Mouse (Mus musculus): Measurements from ENCODE around the gene Plekhm2.

Plekhm2 gene

GRCm38 (mm10) chr4:141631250-141631649 lies 33.4 kb downstream of the Plekhm2 start:
- no peak for DNase-seq (ENCODE audit: low read depth, low spot score)

DNA sequence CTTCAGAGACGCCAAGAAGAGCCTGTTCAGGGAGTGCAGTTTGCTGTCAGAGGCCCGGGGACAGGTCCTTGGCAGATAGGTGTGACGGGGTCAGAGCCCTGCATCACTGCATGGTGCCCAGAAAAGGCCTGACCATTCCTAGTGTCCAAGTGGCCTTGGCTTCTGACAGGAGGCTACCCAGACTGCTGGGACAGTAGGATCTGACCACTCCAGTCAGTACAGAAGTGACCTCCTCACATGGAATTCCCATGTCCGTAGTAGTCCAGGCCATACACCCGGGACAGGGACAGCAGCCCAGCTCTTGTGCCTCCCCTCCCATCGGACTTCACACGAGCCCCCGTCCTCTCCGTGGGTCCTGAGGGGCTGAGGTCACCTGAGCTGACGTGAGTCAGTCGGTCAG lies 34.7 kb downstream of the Plekhm2 start:
- no peak for DNase-seq (ENCODE audit: low read depth, low spot score)

DNA sequence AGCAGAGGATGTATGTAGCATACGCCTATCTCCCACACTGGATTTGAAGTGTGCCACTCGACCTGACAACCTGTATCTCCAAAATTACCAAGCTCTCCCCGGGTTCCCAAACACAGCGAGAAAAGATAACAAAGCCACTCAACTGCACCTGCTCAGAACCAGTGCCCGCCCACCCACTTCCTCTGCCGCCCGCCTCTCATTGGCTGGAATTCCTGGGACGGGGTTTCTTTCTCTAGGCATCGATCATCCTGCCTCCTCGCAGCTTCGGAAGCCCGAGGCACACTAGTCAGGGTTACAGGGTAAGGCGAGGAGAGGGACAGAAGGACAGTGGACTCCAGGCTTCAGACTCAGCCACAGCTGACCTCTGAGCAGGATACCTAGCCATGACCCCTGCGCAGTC lies 36.0 kb downstream of the Plekhm2 start:
- DNase-seq (ENCODE audit: low read depth, low spot score), result no peak

- DNase-seq (ENCODE audit: low read depth, low spot score), result no peak
These were observed 37.2 kb downstream of the Plekhm2 start for GRCm38 (mm10) chr4:141627502-141627901.

DNA sequence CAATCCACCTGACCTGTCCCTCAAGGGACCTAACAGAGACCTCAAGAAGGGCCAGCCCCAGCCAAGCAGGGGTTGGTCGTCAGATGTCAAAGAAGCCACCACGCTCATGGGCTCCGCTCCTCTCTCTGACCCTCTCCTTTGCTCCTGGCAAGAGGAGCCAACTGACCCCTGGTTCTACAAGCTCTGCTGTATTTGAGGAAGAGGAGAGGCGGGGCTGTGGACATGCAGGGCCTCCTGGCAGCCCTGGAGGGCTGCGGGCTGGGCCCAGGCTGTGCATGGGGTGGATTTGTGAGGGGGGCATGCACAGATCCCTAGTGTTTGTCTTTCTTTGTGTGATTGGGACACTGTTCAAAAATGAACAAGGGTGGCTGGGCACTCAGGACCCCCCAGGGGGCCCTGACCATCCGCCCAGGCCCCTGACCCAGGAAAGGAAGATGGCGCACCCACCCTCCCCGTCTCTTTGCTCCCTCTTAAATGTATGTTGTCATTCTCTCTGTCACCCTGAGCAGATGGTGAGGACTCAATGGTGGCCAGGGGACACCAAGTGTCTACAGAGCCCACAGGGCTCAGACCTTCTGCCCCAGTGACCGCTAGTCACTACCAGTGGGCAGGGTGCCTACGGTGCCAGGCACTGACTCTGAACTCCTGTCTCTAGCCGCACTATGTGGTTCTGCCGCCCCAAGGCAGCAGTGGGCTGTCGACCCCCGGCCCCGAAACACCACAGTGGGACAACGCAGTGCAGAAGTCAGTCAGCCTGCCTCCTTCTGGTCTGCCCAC lies 38.7 kb downstream of the Plekhm2 start:
- DNase-seq (ENCODE audit: low read depth, low spot score), result no peak

DNA sequence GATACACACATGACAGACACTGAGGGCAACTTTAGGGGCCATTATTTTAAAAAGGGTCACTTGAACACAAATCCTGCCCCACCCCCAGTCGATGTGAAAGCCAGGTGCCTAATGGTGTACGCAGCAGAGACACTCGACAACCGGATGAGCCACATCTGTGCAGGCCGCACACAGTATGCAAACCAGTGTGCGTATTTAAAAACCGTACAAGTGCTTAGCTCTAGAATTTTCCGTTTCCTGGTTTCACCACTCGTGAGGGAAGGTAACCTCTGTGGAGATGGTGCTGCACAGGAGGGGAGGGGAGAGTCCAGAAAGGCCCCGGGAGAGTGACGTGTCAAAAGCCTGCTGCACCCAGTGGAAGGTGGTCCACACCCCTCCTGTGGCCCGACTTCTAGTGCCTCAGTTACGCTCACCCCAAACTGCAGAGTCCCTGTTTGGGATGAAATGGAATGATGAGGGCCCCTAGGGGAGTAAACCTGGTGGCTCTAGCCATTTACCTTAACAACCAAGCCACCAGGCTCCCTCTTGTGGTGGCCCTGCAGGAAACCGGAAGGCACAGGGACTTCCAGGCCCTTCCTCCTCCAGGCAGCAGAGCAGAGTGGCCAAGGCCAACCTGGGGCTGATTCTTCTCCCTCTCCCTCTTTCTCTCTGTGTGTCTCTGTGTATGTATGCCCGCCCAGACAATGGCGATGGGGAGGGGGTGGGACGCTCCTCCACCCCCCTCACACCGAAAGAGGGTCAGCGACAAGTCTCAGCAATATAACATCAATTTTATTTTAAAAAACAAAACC lies 39.5 kb downstream of the Plekhm2 start:
- no peak for DNase-seq (ENCODE audit: low read depth, low spot score)

- DNase-seq (ENCODE audit: low read depth, low spot score), result no peak
These were observed 40.6 kb downstream of the Plekhm2 start for GRCm38 (mm10) chr4:141624134-141624533.

GRCm38 (mm10) chr4:141623666-141624065 lies 41.0 kb downstream of the Plekhm2 start, which contains the start of gene Slc25a34:
Slc25a34 (minus strand) TSS chr4:141623821.
- DNase-seq (ENCODE audit: low read depth, low spot score), result no peak

DNA sequence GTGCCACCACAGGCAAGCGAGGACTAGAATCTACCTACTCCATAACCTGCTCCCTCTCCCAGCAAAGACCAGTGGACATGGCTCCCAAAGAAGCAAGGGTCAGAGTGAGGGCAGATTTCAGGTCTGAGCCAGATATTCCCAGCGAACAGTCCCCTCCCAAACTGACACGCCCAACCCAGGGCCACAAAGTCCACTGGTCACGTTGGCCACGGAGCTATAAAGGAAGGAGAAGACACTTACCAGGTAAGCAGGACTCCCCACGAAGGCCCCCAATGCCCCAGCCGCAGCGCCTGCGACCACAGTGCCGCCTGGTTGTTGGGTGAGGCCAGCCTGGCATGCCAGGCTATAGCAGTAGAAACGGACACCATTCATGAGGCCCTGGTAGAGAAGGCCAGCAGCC lies 41.7 kb downstream of the Plekhm2 start:
- DNase-seq (ENCODE audit: low read depth, low spot score), result no peak

GRCm38 (mm10) chr4:141622580-141622979 lies 42.1 kb downstream of the Plekhm2 start:
- no peak for DNase-seq (ENCODE audit: low read depth, low spot score)

GRCm38 (mm10) chr4:141622091-141622490 lies 42.6 kb downstream of the Plekhm2 start:
- no peak for DNase-seq (ENCODE audit: low read depth, low spot score)

DNA sequence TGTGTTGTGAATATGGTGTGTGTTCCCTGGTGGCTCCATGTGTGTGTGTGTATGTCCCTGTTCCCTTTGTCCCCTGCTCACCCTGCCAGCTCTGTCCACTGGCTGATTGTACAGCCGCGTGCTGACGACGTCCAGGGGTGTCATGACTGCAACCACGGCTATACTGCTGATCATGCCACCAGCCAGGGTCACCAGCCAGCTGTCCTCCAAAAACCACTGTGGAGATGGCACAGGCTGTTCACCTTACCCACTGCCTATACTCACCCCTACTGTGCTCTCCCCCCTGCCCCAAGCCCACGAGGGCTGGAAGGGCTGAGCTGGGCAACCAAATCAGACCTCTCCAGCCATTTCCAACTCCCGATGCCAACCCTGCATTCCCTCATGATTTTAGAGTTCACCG lies 43.4 kb downstream of the Plekhm2 start:
- DNase-seq (ENCODE audit: low read depth, low spot score), result no peak

DNA sequence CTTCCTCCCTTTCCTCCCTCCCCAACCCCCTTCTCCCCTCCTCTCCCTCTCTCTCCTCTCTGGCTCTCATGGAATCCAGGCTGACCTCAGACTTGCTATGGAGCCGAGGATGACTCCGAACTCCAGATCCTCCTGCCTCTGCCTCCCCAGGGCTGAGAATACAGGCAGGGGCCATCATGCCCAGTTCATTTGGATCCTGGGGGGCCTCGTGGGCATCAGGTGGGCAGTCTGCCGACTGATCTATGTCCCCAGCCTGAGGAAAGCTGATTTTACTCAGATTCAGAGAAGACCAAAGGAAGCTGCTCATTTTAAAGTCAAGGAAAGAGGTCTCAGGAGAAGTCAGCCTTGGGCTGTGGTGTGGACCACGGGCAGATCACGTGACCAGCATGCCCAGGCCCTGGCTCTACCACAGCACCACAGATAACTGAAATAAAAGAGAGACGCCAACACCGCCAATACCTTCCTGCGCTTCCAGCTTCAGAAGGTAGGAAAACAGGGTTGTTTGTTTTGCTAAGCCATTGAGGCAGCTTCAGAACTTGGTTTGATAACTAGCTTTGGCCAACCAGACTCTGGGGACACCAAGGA lies 45.3 kb downstream of the Plekhm2 start:
- no peak for DNase-seq (ENCODE audit: low read depth, low spot score)

DNA sequence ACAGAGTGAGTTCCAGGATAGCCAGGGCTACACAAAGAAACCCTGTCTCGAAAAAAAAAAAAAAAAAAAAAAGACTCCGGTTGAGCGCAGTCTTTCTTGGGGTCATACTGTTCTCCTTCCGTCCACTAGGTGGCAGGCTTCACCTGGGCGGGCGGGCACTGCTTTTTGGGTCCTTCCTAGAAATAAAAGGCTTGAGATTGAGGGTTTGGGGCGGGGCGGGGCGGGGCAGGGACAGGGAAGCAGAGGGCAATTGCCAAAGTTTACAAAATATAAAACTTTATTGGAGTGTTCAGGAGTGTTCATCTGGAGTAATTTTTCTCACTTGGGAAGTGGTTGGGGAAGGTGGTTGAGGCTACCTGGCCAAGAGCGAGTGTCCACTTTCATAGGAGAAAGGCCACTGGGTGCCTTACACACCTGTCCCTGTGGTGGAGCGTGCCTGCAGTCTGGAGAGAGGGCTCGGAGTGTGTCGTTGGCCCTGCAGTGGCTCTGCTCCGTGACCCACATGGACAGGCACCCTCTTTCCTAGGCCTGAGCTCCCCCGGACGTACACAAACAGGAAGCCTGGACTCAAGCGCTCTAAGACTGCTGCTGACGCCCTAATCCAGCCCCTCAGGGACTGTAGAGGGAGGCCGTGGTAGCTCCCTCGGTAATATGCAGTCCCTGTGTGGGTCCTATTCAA lies 46.0 kb downstream of the Plekhm2 start, which contains the start of gene Tmem82:
Tmem82 (minus strand) TSS at position 69 of the 679 bp plus-strand sequence.
- DNase-seq (ENCODE audit: low read depth, low spot score), result no peak

DNA sequence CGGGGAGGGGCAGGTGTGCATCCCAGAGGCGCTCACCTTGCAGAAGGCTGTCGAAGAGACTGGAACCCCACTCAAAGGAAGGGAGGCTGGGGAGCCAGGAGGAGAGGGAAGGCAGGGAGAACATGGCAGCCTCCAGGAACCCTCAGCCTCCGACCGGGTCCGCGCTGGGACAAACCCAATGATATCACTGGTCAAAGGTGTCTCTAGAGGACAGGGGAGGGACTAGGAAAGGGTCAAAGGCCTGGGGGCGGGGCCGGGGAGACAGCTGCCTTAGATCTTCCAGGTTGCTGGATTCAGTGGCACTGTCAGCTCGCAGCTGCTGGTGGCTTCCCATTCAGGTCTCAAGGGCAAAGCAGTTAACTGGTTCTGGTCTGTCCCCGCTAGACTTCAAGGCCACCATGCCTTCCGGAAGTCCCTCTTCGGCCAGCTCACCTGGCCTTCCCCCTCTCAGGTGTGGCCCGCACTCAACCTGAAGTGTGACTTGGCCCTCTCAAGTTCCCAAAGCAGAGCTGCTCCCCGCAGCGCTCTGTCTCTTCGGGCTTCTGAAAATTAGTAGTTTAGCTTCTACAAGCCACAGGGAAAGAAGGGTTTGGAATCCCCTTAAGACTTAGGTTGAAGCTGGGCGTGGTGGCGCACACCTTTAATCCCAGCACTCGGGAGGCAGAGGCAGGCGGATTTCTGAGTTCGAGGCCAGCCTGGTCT lies 46.7 kb downstream of the Plekhm2 start:
- no peak for DNase-seq (ENCODE audit: low read depth, low spot score)

DNA sequence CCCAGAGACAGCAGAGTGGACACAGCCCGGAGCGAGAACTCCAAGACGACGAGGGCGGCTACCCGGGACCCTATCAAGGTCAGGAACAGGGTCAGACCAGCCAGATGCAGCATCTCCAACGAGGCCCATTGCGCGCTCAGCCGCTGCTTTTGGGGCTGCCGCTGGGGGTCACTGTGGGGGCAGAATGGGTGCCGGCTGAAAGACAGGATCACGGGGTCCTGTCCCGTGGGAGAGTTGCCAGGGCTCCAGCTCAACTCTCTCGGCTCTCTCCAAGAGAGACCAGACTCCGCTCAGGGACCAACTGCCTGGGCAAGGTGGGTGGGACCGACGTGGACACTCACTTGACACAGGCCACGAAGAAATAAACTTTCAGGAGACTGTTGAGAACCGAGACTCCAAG lies 47.4 kb downstream of the Plekhm2 start:
- DNase-seq (ENCODE audit: low read depth, low spot score), result peak; percentile 62

DNA sequence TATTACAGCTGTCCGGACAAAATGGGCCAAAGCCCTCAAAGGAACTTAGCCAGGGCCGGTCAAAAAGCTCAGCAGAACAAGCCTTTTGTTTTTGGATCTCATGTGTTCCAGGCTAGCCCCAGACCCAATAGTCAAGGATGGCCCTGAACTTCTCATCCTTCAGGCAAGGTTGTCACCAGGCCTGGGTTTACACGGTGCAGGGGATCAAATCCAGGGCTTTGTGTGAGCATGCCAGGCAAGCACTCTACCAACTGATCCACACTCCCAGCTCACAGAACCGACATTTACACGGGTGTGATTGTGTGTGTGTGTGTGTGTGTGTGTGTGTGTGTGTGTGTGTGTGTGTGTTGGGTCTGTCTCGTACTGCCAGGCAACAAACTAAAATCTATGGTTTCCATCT lies 47.9 kb downstream of the Plekhm2 start:
- no peak for DNase-seq (ENCODE audit: low read depth, low spot score)

- no peak for DNase-seq (ENCODE audit: low read depth, low spot score)
These were observed 49.8 kb downstream of the Plekhm2 start for GRCm38 (mm10) chr4:141614946-141615345.

DNA sequence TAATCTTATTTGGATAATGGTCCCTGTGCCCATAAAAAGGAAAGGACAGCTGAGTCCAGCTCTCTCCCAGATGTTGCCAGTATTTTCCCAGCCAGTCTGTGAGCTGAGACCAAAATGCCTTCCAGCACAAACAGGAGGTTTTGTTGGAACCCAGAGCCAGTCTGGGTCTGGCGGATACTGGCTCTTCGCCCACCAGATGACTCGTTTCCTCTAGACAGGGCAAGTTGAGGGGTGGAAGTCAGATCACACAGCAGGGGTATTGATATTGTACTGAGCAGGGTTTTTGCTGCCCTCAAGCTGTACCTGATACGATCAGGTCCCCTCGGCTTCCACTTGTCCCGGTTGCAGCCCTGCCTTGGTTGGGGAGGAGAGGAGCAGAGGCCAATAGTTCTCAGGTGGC lies 55.2 kb downstream of the Plekhm2 start:
- no peak for DNase-seq (ENCODE audit: low read depth, low spot score)

DNA sequence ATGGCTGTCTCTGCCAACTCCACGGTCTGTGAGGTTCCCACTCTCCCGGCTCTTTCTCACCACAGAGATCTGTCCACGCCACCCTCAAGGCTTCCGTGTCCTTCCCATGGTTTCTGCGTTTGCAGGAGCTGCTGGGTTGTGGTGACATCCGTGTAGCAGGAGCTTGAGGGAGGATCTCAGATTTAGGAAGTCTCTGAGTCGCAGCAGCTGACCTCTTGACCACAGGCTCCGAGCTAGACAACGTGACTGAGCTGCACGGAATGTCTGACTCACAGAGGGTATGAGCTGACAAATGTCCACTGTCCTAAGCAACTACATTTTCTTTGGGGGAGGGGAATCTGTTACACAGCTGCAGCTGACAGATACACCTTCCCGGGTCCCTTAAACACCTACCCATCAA lies 58.8 kb downstream of the Plekhm2 start, which contains the start of gene Fblim1:
Fblim1 (minus strand) TSS at position 236 of the 400 bp plus-strand sequence.
- DNase-seq (ENCODE audit: low read depth, low spot score), result no peak

DNA sequence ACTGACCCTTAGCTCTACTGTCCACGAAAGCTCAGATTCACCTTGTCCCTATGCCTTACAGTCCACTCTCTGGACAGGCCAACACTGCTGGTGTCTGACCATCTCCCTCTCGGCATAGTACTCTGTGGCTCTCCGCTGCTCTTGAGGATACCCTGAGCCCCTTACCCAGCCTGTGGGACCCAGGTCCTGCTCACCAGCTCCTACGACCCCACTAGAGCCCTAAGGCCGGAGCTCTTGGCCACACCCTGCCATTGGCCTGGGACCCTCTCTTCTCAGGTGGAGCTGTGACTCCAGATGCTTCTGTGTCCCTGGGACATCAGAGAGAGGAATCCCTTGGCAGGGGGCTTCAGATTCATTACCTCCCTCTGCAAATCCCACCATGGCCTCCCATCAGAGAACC lies 59.3 kb downstream of the Plekhm2 start:
- no peak for DNase-seq (ENCODE audit: low read depth, low spot score)
